Mouse (Mus musculus) liver, postnatal 0 days (tissue): ENCODE results near the gene Aire. TPM values are rescaled to one million over a fixed set of nuclear protein-coding genes. Genes with fewer than 3 reads are reported as not detected.

Experiments used
- ATAC-seq: fragments of 200-750 bp; cut with Nextera tagmentation; 2 replicates; pipeline ENCODE4 v1.8.0; 2017; ENCODE audit warnings: mild to moderate bottlenecking, moderate library complexity
- DNase-seq: peaks from one replicate; pipeline ENCODE4 v3.0.0-alpha.2; 2016
- H3K27ac ChIP-seq: fragments of 300-500 bp; sonication (generic); 2 replicates; pipeline ENCODE4 v1.5.1; 2014; ENCODE audit warnings: antibody characterized with exemption, moderate library complexity, mild to moderate bottlenecking, low read depth
- H3K27me3 ChIP-seq: fragments of 300-500 bp; sonication (generic); 2 replicates; pipeline ENCODE4 v1.6.1; 2014; ENCODE audit warnings: low read length, control low read depth, mixed read lengths; ENCODE audit not compliant: insufficient read depth
- H3K36me3 ChIP-seq: fragments of 300-500 bp; sonication (generic); replicated peaks from 2 replicates; pipeline ENCODE4 v1.6.1; 2014; ENCODE audit warnings: mild to moderate bottlenecking, control low read depth, low read length, moderate library complexity, mixed read lengths; ENCODE audit not compliant: insufficient read depth
- H3K4me1 ChIP-seq: fragments of 300-500 bp; sonication (generic); 2 replicates; pipeline ENCODE4 v1.6.1; 2014; ENCODE audit warnings: antibody characterized with exemption, mild to moderate bottlenecking, control low read depth; ENCODE audit not compliant: insufficient read depth
- H3K4me2 ChIP-seq: fragments of 300-500 bp; sonication (generic); 2 replicates; pipeline ENCODE4 v1.6.1; 2014; ENCODE audit warnings: low read depth, mild to moderate bottlenecking, low read length, moderate library complexity, mixed read lengths
- H3K4me3 ChIP-seq: fragments of 300-500 bp; sonication (generic); 2 replicates; pipeline ENCODE4 v1.5.1; 2014; ENCODE audit warnings: low read depth, low read length
- H3K9ac ChIP-seq: fragments of 300-500 bp; sonication (generic); replicated peaks from 2 replicates; pipeline ENCODE4 v1.6.1; 2014; ENCODE audit warnings: mild to moderate bottlenecking, moderate library complexity
- H3K9me3 ChIP-seq: fragments of 300-500 bp; sonication (generic); 2 replicates; pipeline ENCODE4 v1.6.1; 2016; ENCODE audit warnings: mild to moderate bottlenecking, control low read depth, low read length, mixed read lengths
- CTCF ChIP-seq: sonication (generic); IDR thresholded peaks from 2 replicates; pipeline ENCODE4 v1.5.1; 2016; ENCODE audit warnings: antibody characterized with exemption, low read depth
- EP300 ChIP-seq: IDR thresholded peaks from 2 replicates; pipeline ENCODE4 v1.6.1; 2016; ENCODE audit warnings: antibody characterized with exemption, low read depth, mild to moderate bottlenecking
- WGBS: fragments of 180-500 bp; shearing (Covaris S2); extraction: QIAGEN DNeasy Blood & Tissue Kit; methylation state at CpG from one replicate; pipeline ENCODE4 v1.1.7; 2014; ENCODE audit not compliant: insufficient replicate concordance; 5-methylcytosine and 5-hydroxymethylcytosine counted together
- polyA plus RNA-seq: library from polyadenylated mRNA; unstranded; fragments of >200 nt; fragmentation: Nextera tagmentation; extraction: Ambion mirVana; gene quantifications from 2 replicates; pipeline ENCODE4 v1.2.1, GENCODE M21; 2015

The Aire gene
- polyA plus RNA-seq = not detected in 2 replicates

- H3K27ac ChIP-seq = no peak within 1 kb of the TSS
- WGBS = 2% methylated on average over 27 of the region's 27 CpGs
- no peak within 1 kb of the TSS for H3K9ac ChIP-seq
- H3K27me3 ChIP-seq = 0 out of 2 replicates have a peak, but pooled peaks cover 8% of the 10 kb centered on the region
- H3K9me3 ChIP-seq = no peaks in the 10 kb centered on the region
- DNase-seq (peak; percentile 73), ATAC-seq (peak; percentile 29; the same call in 1 of the 2 replicates)
- H3K4me2 ChIP-seq = peak within 1 kb of the TSS; percentile 54
- H3K4me1 ChIP-seq = peaks cover 7% of the 10 kb centered on the region
- H3K36me3 ChIP-seq = no peaks in the 10 kb centered on the region
- H3K4me3 ChIP-seq = no peak within 1 kb of the TSS
- TF ChIP-seq CTCF = peak; percentile 89
- TF ChIP-seq EP300 = no peak
Observed at GRCm38 (mm10) chr10:78043406-78043836, at the start of gene Aire. TSS of gene Aire (minus strand) at chr10:78043610.

GRCm38 (mm10) chr10:78092725-78093029 is 49.3 kb upstream of the Aire start:
- Histone ChIP-seq H3K4me3 (no peak overlapping the region), H3K9me3 (0 out of 2 replicates have a peak, but pooled peaks cover 1% of the 10 kb centered on the region), H3K27ac (no peak overlapping the region), H3K36me3 (no peaks in the 10 kb centered on the region), H3K27me3 (no peaks in the 10 kb centered on the region), H3K9ac (no peak overlapping the region), H3K4me2 (no peak overlapping the region), H3K4me1 (peaks cover 2% of the 10 kb centered on the region; the same call in 1 of the 2 replicates)
- no peak for TF ChIP-seq CTCF
- TF ChIP-seq EP300 = peak; percentile 22; the same call in 1 of the 2 replicates
- ATAC-seq = peak; percentile 31; the same call in 1 of the 2 replicates
- DNase-seq = peak; percentile 49
- 73% methylated on average over 13 of the region's 13 CpGs for WGBS

- H3K36me3 ChIP-seq = no peaks in the 10 kb centered on the region
- H3K27me3 ChIP-seq = no peaks in the 10 kb centered on the region
- ATAC-seq = no peak
- H3K27ac ChIP-seq = no peak overlapping the region
- 85% methylated on average over 23 of the region's 23 CpGs for WGBS
- no peak overlapping the region for H3K4me2 ChIP-seq
- peaks cover 5% of the 10 kb centered on the region; the same call in 1 of the 2 replicates for H3K4me1 ChIP-seq
- no peak overlapping the region for H3K9ac ChIP-seq
- TF ChIP-seq CTCF = no peak
- no peak for TF ChIP-seq EP300
- no peak for DNase-seq
- H3K4me3 ChIP-seq = no peak overlapping the region
- H3K9me3 ChIP-seq = no peaks in the 10 kb centered on the region
Observed at GRCm38 (mm10) chr10:78091865-78092724, 48.7 kb upstream of the Aire start.

GRCm38 (mm10) chr10:78090706-78091491 is 47.5 kb upstream of the Aire start:
- DNase-seq = no peak
- no peaks in the 10 kb centered on the region for H3K9me3 ChIP-seq
- no peak overlapping the region for H3K4me2 ChIP-seq
- TF ChIP-seq EP300 = no peak
- no peak for TF ChIP-seq CTCF
- no peak overlapping the region for H3K27ac ChIP-seq
- no peak overlapping the region for H3K9ac ChIP-seq
- no peaks in the 10 kb centered on the region for H3K27me3 ChIP-seq
- 60% methylated on average over 4 of the region's 4 CpGs for WGBS
- H3K36me3 ChIP-seq = no peaks in the 10 kb centered on the region
- ATAC-seq = no peak
- no peak overlapping the region for H3K4me3 ChIP-seq
- H3K4me1 ChIP-seq = 0 out of 2 replicates have a peak, but pooled peaks cover 2% of the 10 kb centered on the region

GRCm38 (mm10) chr10:78090246-78090645 is 46.8 kb upstream of the Aire start:
- H3K36me3 ChIP-seq = no peaks in the 10 kb centered on the region
- no peak overlapping the region for H3K4me2 ChIP-seq
- no peak for ATAC-seq
- H3K4me1 ChIP-seq = 0 out of 2 replicates have a peak, but pooled peaks cover 2% of the 10 kb centered on the region
- no peak for DNase-seq
- no peak for TF ChIP-seq CTCF
- no peak for TF ChIP-seq EP300
- H3K27ac ChIP-seq = no peak overlapping the region
- H3K9me3 ChIP-seq = no peaks in the 10 kb centered on the region
- H3K27me3 ChIP-seq = no peaks in the 10 kb centered on the region
- no peak overlapping the region for H3K9ac ChIP-seq
- 42% methylated on average over 6 of the region's 6 CpGs for WGBS
- H3K4me3 ChIP-seq = no peak overlapping the region

- Histone ChIP-seq H3K9me3 (no peaks in the 10 kb centered on the region), H3K4me1 (0 out of 2 replicates have a peak, but pooled peaks cover 2% of the 10 kb centered on the region), H3K9ac (no peak overlapping the region), H3K27me3 (no peaks in the 10 kb centered on the region), H3K4me3 (no peak overlapping the region), H3K36me3 (no peaks in the 10 kb centered on the region), H3K4me2 (no peak overlapping the region), H3K27ac (0 out of 2 replicates have a peak overlapping the region, but pooled peaks have one; percentile 24)
- TF ChIP-seq EP300 = 0 out of 2 replicates have a peak, but pooled peaks have one; percentile 4
- no peak for TF ChIP-seq CTCF
- 32% methylated on average over 6 of the region's 6 CpGs for WGBS
- ATAC-seq (peak; percentile 67), DNase-seq (peak; percentile 46)
Observed at GRCm38 (mm10) chr10:78087101-78087511, 43.7 kb upstream of the Aire start.
